Mouse (Mus musculus): ENCODE results near the gene Poldip3. TPM values are rescaled to one million over a fixed set of nuclear protein-coding genes. Genes with fewer than 3 reads are reported as not detected.

Poldip3 gene
- 100 to 1,000 TPM; 142 to 154 TPM for total RNA-seq (2023)

GRCm38 (mm10) chr15:83149196-83150072 lies at the start of gene Poldip3:
Poldip3 (minus strand) TSS chr15:83149384.

GRCm38 (mm10) chr15:83172492-83173429 lies 23.6 kb upstream of the Poldip3 start, which contains the start of gene Cyb5r3:
Cyb5r3 (minus strand) TSS chr15:83172592.

GRCm38 (mm10) chr15:83122566-83123145 lies 26.5 kb downstream of the Poldip3 start, which contains the start of gene Rrp7a:
Rrp7a (minus strand) TSS chr15:83122801.

GRCm38 (mm10) chr15:83089429-83089605 lies 59.9 kb downstream of the Poldip3 start, which contains the start of gene Serhl:
Serhl (plus strand) TSS chr15:83089506.

Other genes starting within 250 kb of the Poldip3 start
- 10 to 100 TPM; 82.1 to 87.6 TPM for gene Tcf20, start 161.5 kb downstream of the Poldip3 start, total RNA-seq (2023)
- gene Nfam1, start 116.1 kb downstream of the Poldip3 start, total RNA-seq (2023), result 100 to 1,000 TPM; 442 to 445 TPM
- 10 to 100 TPM; 13.9 to 26.2 TPM for gene Serhl, start 59.9 kb downstream of the Poldip3 start, total RNA-seq (2023)
- 10 to 100 TPM; 42.4 to 46.3 TPM for gene Rrp7a, start 26.6 kb downstream of the Poldip3 start, total RNA-seq (2023)
- gene Cyb5r3, start 23.2 kb upstream of the Poldip3 start, total RNA-seq (2023), result 10 to 100 TPM; 42.3 to 43.2 TPM
- under 1 TPM in 1 of 2 experiments, not detected in 1; 0.18 TPM for gene A4galt, start 102.4 kb upstream of the Poldip3 start, total RNA-seq (2023)
- gene Arfgap3, start 200.9 kb upstream of the Poldip3 start, total RNA-seq (2023), result 10 to 100 TPM; 11.7 to 15.7 TPM

Measured in neutrophil, adult 59 days (primary cell).